Mouse (Mus musculus): ENCODE data around the gene Pla2g16. TPM values are rescaled to one million over a fixed set of nuclear protein-coding genes. Genes with fewer than 3 reads are reported as not detected.

Pla2g16 gene
- total RNA-seq, 2 experiments from 2014 or later, result 4.7 to 5.1 TPM

- no peak for ATAC-seq (ENCODE audit: poor library complexity, severe bottlenecking)
Measured at GRCm38 (mm10) chr19:7607690-7608201, 50.5 kb downstream of the Pla2g16 start.

DNA sequence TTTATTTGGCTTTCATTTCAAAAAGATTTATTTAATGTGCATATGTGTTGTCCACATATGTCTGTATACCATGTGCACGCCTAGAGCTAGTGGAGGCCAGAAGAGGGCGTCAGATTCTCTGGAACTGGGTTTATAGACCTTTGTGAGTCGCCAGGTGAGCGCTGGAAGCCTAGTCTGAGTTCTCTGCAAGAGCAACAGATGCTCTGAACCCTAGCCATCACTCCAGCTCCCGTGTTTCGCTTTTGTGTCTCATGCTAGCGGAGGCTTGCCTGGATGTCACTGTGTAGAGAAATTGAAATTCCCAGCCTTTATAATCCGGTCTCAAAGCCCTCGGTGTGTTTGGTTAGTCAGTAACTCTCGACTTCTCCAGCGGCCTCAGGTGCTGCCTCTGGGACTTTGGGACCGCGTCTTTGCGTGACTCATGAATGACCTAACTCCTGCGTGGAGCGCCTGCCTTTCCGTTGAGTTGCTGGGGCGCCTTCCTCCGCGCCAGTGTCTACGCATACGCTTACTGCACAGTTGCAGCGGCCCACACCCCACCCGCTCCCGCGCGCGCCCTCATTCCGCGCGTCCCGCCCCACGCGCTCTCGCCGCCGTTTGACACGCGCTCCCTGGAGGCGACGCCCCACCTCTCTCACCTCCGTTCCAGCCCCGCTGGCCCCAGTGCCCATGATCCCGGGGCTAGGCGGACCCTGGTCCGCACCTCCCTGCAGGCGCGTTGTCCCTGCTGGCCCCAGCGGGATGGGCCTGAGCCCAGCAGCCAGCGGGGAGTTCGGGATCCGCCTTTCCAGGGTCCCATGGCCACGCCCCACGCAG lies 54.9 kb downstream of the Pla2g16 start, which contains the start of gene Hrasls5:
Hrasls5 (plus strand) TSS at position 600 of the 816 bp plus-strand sequence.
- ATAC-seq (ENCODE audit: poor library complexity, severe bottlenecking), result no peak

- no peak for ATAC-seq (ENCODE audit: poor library complexity, severe bottlenecking)
Measured at GRCm38 (mm10) chr19:7613151-7613550, 55.9 kb downstream of the Pla2g16 start.

- ATAC-seq (ENCODE audit: poor library complexity, severe bottlenecking), result no peak
Measured at GRCm38 (mm10) chr19:7616231-7616930, 59.1 kb downstream of the Pla2g16 start.

DNA sequence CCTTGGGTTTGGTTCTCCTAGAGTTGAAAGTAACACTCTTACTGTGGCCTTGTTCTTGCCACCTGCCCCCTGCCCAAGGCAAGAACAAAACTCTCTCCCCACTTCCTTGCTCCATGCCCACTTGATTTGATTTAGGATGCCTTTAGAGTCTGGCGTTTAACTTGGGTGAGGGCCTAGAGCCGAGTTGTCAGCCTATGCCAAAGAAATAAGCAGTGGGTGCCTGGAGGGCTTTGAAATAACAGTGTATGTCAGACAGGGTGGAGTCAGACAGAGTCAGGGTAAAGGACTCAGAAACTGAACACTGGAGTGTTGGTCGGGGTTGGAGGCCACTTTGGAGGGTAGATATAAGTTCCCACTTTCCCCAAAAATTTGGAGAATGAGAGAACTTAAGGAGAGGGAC lies 59.8 kb downstream of the Pla2g16 start:
- ATAC-seq (ENCODE audit: poor library complexity, severe bottlenecking), result no peak

DNA sequence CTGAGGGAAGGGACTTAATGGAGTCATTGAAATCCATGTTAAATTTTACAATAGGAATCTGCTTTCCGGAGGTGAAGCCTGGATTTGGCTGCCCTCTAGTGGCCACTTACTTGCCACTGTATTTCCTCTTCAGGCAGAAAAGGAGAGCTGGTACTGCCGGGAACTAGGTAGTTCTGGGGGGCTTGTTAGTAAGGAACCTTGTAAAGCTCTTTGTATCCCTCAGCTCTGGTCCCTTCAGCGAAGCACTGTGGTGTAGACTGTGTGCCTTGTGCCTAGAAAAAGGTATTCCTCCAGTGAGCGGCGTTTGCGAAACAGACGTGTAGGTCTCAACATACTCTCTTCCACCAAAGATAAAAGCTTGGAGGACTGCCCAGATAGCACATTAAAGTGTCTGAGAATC lies 60.4 kb downstream of the Pla2g16 start:
- no peak for ATAC-seq (ENCODE audit: poor library complexity, severe bottlenecking)

DNA sequence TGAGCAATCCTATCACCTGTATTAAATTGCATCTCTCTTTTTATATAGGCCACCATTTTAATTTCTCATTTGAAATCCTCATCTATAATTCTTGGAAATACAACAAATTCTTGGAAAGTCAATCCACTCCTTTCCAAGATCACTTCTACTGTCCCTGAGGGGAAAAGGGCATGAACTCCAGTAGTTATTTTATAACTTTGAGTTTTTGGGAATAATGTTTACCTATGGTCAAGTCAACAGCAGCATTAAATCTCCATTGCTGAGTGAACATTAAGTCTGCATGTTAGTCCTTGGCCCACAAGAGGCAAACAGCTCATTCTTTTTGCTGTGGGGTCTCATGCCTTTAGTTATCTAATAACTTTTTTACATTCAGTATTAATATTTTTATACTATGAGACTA lies 75.8 kb downstream of the Pla2g16 start:
- no peak for ATAC-seq (ENCODE audit: poor library complexity, severe bottlenecking)

DNA sequence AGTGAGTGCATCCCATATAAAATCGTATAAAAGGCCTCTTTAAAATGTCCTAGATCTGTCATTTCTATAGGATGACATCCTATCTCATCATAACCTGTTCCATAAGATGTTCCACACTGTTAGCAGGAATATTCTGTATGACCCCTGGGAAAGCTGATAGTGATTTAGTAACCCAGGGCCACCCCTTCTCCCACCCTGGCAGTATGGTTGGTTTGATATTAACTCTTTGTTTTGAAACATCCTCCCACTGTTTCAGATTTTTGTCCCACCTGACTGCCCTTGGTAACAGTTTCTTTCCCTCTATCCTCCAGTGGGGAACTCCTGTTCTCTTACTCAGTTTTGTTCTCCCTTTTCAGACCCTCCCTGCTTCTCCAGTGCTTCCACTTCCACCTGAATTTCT lies 76.5 kb downstream of the Pla2g16 start:
- no peak for ATAC-seq (ENCODE audit: poor library complexity, severe bottlenecking)

Other genes starting within 250 kb of the Pla2g16 start
- 75.6 and 81.8 TPM in 2 replicates for gene Mark2, start 215.6 kb upstream of the Pla2g16 start, total RNA-seq (2015)
- 25.9 and 27.6 TPM in 2 replicates for gene Mark2, start 215.6 kb upstream of the Pla2g16 start, total RNA-seq (2017)
- gene Spindoc, start 174.5 kb upstream of the Pla2g16 start, total RNA-seq (2015), result 6.8 and 9.4 TPM in 2 replicates
- gene Spindoc, start 174.5 kb upstream of the Pla2g16 start, total RNA-seq (2017), result 5.8 and 9.0 TPM in 2 replicates
- gene 2700081O15Rik, start 139.8 kb upstream of the Pla2g16 start, total RNA-seq (2015), result 0.41 and 0.98 TPM in 2 replicates
- gene 2700081O15Rik, start 139.8 kb upstream of the Pla2g16 start, total RNA-seq (2017), result 0.51 and 0.61 TPM in 2 replicates
- 209 and 213 TPM in 2 replicates for gene Rtn3, start 74.2 kb upstream of the Pla2g16 start, total RNA-seq (2015)
- 75.3 and 90.5 TPM in 2 replicates for gene Rtn3, start 74.2 kb upstream of the Pla2g16 start, total RNA-seq (2017)
- 31.3 and 34.7 TPM in 2 replicates for gene Atl3, start 63.4 kb upstream of the Pla2g16 start, total RNA-seq (2015)
- 42.8 and 45.8 TPM in 2 replicates for gene Atl3, start 63.4 kb upstream of the Pla2g16 start, total RNA-seq (2017)
- not detected in 2 replicates for gene Lgals12, start 49.7 kb downstream of the Pla2g16 start, total RNA-seq (2015)
- not detected in 2 replicates for gene Lgals12, start 49.7 kb downstream of the Pla2g16 start, total RNA-seq (2017)
- gene Hrasls5, start 55.1 kb downstream of the Pla2g16 start, total RNA-seq (2015), result not detected in 2 replicates
- gene Hrasls5, start 55.1 kb downstream of the Pla2g16 start, total RNA-seq (2017), result not detected in 2 replicates
- not detected in 2 replicates for gene Slc22a19, start 153.9 kb downstream of the Pla2g16 start, total RNA-seq (2015)
- gene Slc22a19, start 153.9 kb downstream of the Pla2g16 start, total RNA-seq (2017), result not detected in 2 replicates
- not detected in 2 replicates for gene Slc22a26, start 245.2 kb downstream of the Pla2g16 start, total RNA-seq (2015)
- not detected in 2 replicates for gene Slc22a26, start 245.2 kb downstream of the Pla2g16 start, total RNA-seq (2017)

Measured in megakaryocyte, adult 5-6 weeks (primary cell).